In genomic region chr10:111842321-111842775, GRCm38 (mm10) we compare ENCODE assay signal across 13 mouse cellular contexts.
A peak's percentile ranks its signal among the peaks of the same experiment; 100 is the strongest.
DNase-seq lines count a peak whose midpoint lies in the region; ATAC-seq and TF ChIP-seq lines count a peak whose summit lies in the region.
"Had no signal": no experiment of that assay in that cellular context is flagged by ENCODE, and none has a peak within 500 bp of the region (broad histone marks: within the 10 kb centered on the region; RNA-seq: fewer than 3 reads in every experiment).

No protein-coding gene starts in this region.

- no peak for DNase-seq in forebrain, embryonic 11.5 days (ENCODE audit: low spot score)
- no peak for DNase-seq in kidney, postnatal 14 days
- DNase-seq in embryo, embryonic 10.5 days (ENCODE audit: low spot score): peak; percentile 52
- peak; percentile 48 for DNase-seq in limb, embryonic 14.5 days (ENCODE audit: low spot score)
- DNase-seq in adrenal gland, adult (ENCODE audit: inconsistent age in 2 of 2, low spot score in 1 of 2): no peak
- no peak for DNase-seq in spleen, postnatal 14 days (ENCODE audit: low spot score in 2 of 2)
- DNase-seq: cerebellum, postnatal 10 days; gastrocnemius, postnatal 10 days; kidney, adult 11 months had no signal

- H3K27ac ChIP-seq in forebrain, embryonic 11.5 days (ENCODE audit: low read depth, low read length): no peak overlapping the region
- no peak overlapping the region for H3K27ac ChIP-seq in forebrain, embryonic 13.5 days
- H3K27ac ChIP-seq in kidney, embryonic 16.5 days (ENCODE audit: low read length): no peak overlapping the region
- H3K27ac ChIP-seq in limb, embryonic 14.5 days (replicated peaks; ENCODE audit: low read depth, low read length): no peak overlapping the region

- no peak overlapping the region for H3K4me2 ChIP-seq in forebrain, embryonic 11.5 days (ENCODE audit: low read depth, low read length, severe bottlenecking)
- no peak overlapping the region for H3K4me2 ChIP-seq in forebrain, embryonic 13.5 days
- H3K4me2 ChIP-seq in kidney, embryonic 16.5 days (replicated peaks; ENCODE audit: low read depth, low read length): no peak overlapping the region
- H3K4me2 ChIP-seq in limb, embryonic 14.5 days (replicated peaks; ENCODE audit: low read depth, low read length, severe bottlenecking): no peak overlapping the region

- ATAC-seq in forebrain, embryonic 11.5 days (replicated peaks; ENCODE audit: low FRiP score): peak; percentile 25; the same call in 1 of the 2 replicates
- no peak for ATAC-seq in forebrain, embryonic 13.5 days
- ATAC-seq in kidney, embryonic 16.5 days (ENCODE audit: low FRiP score, low TSS enrichment): peak; percentile 65; the same call in 1 of the 2 replicates
- peak; percentile 85 for ATAC-seq in limb, embryonic 14.5 days (ENCODE audit: low FRiP score, low read depth)
- ATAC-seq: lung, postnatal 0 days had no signal

- H3K4me1 ChIP-seq in forebrain, embryonic 11.5 days (replicated peaks; ENCODE audit: control insufficient read depth, insufficient read depth, low read length): peaks cover 3% of the 10 kb centered on the region; the same call in 1 of the 2 replicates
- H3K4me1 ChIP-seq in forebrain, embryonic 13.5 days: peaks cover 10% of the 10 kb centered on the region; the same call in 1 of the 2 replicates
- peaks cover 11% of the 10 kb centered on the region; the same call in 1 of the 2 replicates for H3K4me1 ChIP-seq in kidney, embryonic 16.5 days (ENCODE audit: insufficient read depth, low read length)
- H3K4me1 ChIP-seq in limb, embryonic 14.5 days (ENCODE audit: control insufficient read depth, insufficient read depth, low read length): peaks cover 2% of the 10 kb centered on the region; the same call in 1 of the 2 replicates

- H3K9me3 ChIP-seq in forebrain, embryonic 11.5 days (ENCODE audit: control insufficient read depth, low read length): no peaks in the 10 kb centered on the region
- H3K9me3 ChIP-seq in forebrain, embryonic 13.5 days (replicated peaks): no peaks in the 10 kb centered on the region
- no peaks in the 10 kb centered on the region for H3K9me3 ChIP-seq in kidney, embryonic 16.5 days (ENCODE audit: low read length)
- no peaks in the 10 kb centered on the region for H3K9me3 ChIP-seq in limb, embryonic 14.5 days (ENCODE audit: control insufficient read depth, low read length)
- H3K9me3 ChIP-seq: G1E had no signal

- WGBS in forebrain, embryonic 11.5 days: 44% methylated on average over 11 of the region's 11 CpGs
- 51% methylated on average over 11 of the region's 11 CpGs for WGBS in forebrain, embryonic 13.5 days
- 22% methylated on average over 11 of the region's 11 CpGs for WGBS in kidney, embryonic 16.5 days
- WGBS in limb, embryonic 14.5 days: 50% methylated on average over 11 of the region's 11 CpGs

- no peak overlapping the region for H3K9ac ChIP-seq in forebrain, embryonic 11.5 days (ENCODE audit: low read length)
- no peak overlapping the region for H3K9ac ChIP-seq in forebrain, embryonic 13.5 days
- H3K9ac ChIP-seq in kidney, embryonic 16.5 days (replicated peaks; ENCODE audit: low read length): no peak overlapping the region
- H3K9ac ChIP-seq in limb, embryonic 14.5 days (ENCODE audit: low read depth, low read length, severe bottlenecking): no peak overlapping the region

- no peak overlapping the region for H3K4me3 ChIP-seq in forebrain, embryonic 11.5 days (ENCODE audit: low read depth, low read length)
- H3K4me3 ChIP-seq in forebrain, embryonic 13.5 days: no peak overlapping the region
- H3K4me3 ChIP-seq in kidney, embryonic 16.5 days (ENCODE audit: low read length): no peak overlapping the region
- no peak overlapping the region for H3K4me3 ChIP-seq in limb, embryonic 14.5 days (replicated peaks; ENCODE audit: low read length)

- H3K36me3 ChIP-seq in forebrain, embryonic 11.5 days (ENCODE audit: control insufficient read depth, insufficient read depth, low read length): no peaks in the 10 kb centered on the region
- H3K36me3 ChIP-seq in forebrain, embryonic 13.5 days (ENCODE audit: poor library complexity, severe bottlenecking): no peaks in the 10 kb centered on the region
- no peaks in the 10 kb centered on the region for H3K36me3 ChIP-seq in kidney, embryonic 16.5 days (ENCODE audit: insufficient read depth, low read length)
- H3K36me3 ChIP-seq in limb, embryonic 14.5 days (ENCODE audit: control insufficient read depth, insufficient read depth, low read length): no peaks in the 10 kb centered on the region
- H3K36me3 ChIP-seq: G1E had no signal

- no peaks in the 10 kb centered on the region for H3K27me3 ChIP-seq in forebrain, embryonic 11.5 days (ENCODE audit: control insufficient read depth, insufficient read depth, low read length)
- no peaks in the 10 kb centered on the region for H3K27me3 ChIP-seq in forebrain, embryonic 13.5 days
- H3K27me3 ChIP-seq in kidney, embryonic 16.5 days (ENCODE audit: insufficient read depth, low read length): no peaks in the 10 kb centered on the region
- H3K27me3 ChIP-seq in limb, embryonic 14.5 days (ENCODE audit: control insufficient read depth, insufficient read depth, low read length): no peaks in the 10 kb centered on the region

- TF ChIP-seq POLR2A in limb, embryonic 14.5 days (IDR thresholded peaks at IDR 0.05; ENCODE audit: borderline replicate concordance, extremely low read depth, insufficient read depth, insufficient read length): no peak

Comparison
In these comparisons a context has a peak if more than half of its experiments do, and no peak if none do; other contexts are left out.
1. DNase-seq: peak in embryo, embryonic 10.5 days (single experiment) and limb, embryonic 14.5 days (single experiment); none in forebrain, embryonic 11.5 days (single experiment), kidney, postnatal 14 days (single experiment), adrenal gland, adult (0 of 2) and spleen, postnatal 14 days (0 of 2).